Mouse (Mus musculus) heart, postnatal 0 days (tissue): ENCODE data around the gene Foxf1. TPM values are rescaled to one million over a fixed set of nuclear protein-coding genes. Genes with fewer than 3 reads are reported as not detected.

Experiments
- ATAC-seq: fragments of 200-750 bp; cut with Nextera tagmentation; 2 replicates; pipeline ENCODE4 v1.8.0; 2017; ENCODE audit warnings: low read depth, moderate number of reproducible peaks, moderate library complexity; ENCODE audit not compliant: insufficient read depth
- DNase-seq: peaks from one replicate; pipeline ENCODE4 v3.0.0-alpha.2; 2016; ENCODE audit warnings: low spot score
- H3K27ac ChIP-seq: fragments of 300-500 bp; sonication (generic); 2 replicates; pipeline ENCODE4 v1.5.1; 2014; ENCODE audit warnings: low read depth, mild to moderate bottlenecking
- H3K27me3 ChIP-seq: fragments of 300-500 bp; sonication (generic); 2 replicates; pipeline ENCODE4 v1.6.1; 2014; ENCODE audit warnings: low read length, mixed read lengths; ENCODE audit not compliant: control insufficient read depth, insufficient read depth
- H3K36me3 ChIP-seq: fragments of 300-500 bp; sonication (generic); replicated peaks from 2 replicates; pipeline ENCODE4 v1.6.1; 2014; ENCODE audit warnings: low read length, mixed read lengths; ENCODE audit not compliant: control insufficient read depth, insufficient read depth
- H3K4me1 ChIP-seq: fragments of 300-500 bp; sonication (generic); 2 replicates; pipeline ENCODE4 v1.6.1; 2014; ENCODE audit warnings: antibody characterized with exemption; ENCODE audit not compliant: control insufficient read depth, insufficient read depth
- H3K4me2 ChIP-seq: fragments of 300-500 bp; sonication (generic); 2 replicates; pipeline ENCODE4 v1.6.1; 2014; ENCODE audit warnings: low read depth, mild to moderate bottlenecking, low read length, moderate library complexity
- H3K4me3 ChIP-seq: fragments of 300-500 bp; sonication (generic); 2 replicates; pipeline ENCODE4 v1.5.1; 2014; ENCODE audit warnings: low read depth, low read length
- H3K9ac ChIP-seq: fragments of 300-500 bp; sonication (generic); replicated peaks from 2 replicates; pipeline ENCODE4 v1.6.1; 2014; ENCODE audit warnings: low read depth, low read length, mixed read lengths
- H3K9me3 ChIP-seq: fragments of 300-500 bp; sonication (generic); replicated peaks from 2 replicates; pipeline ENCODE4 v1.6.1; 2016; ENCODE audit warnings: low read length; ENCODE audit not compliant: control insufficient read depth
- CTCF ChIP-seq: IDR thresholded peaks from 2 replicates; pipeline ENCODE4 v1.5.1; 2016; ENCODE audit warnings: antibody characterized with exemption, control low read depth, low read depth
- EP300 ChIP-seq: IDR thresholded peaks from 2 replicates; pipeline ENCODE4 v1.6.1; 2016; ENCODE audit warnings: antibody characterized with exemption, low read depth
- WGBS: fragments of 180-500 bp; shearing (Covaris S2); extraction: QIAGEN DNeasy Blood & Tissue Kit; methylation state at CpG from one replicate; pipeline ENCODE4 v1.1.7; 2014; 5-methylcytosine and 5-hydroxymethylcytosine counted together
- polyA plus RNA-seq: library from polyadenylated mRNA; unstranded; fragments of >200 nt; fragmentation: Nextera tagmentation; extraction: Ambion mirVana; gene quantifications from 2 replicates; pipeline ENCODE4 v1.2.1, GENCODE M21; 2015
- total RNA-seq: library from RNA; depleted of rRNA; stranded (reverse); fragments of >200 nt; gene quantifications from 2 replicates; pipeline ENCODE4 v1.2.3, GENCODE M21; 2014; ENCODE audit warnings: low replicate concordance

Foxf1 gene
- total and polyA plus RNA-seq, 2 experiments from 2014 or later, result 0.23 to 3.1 TPM

DNA sequence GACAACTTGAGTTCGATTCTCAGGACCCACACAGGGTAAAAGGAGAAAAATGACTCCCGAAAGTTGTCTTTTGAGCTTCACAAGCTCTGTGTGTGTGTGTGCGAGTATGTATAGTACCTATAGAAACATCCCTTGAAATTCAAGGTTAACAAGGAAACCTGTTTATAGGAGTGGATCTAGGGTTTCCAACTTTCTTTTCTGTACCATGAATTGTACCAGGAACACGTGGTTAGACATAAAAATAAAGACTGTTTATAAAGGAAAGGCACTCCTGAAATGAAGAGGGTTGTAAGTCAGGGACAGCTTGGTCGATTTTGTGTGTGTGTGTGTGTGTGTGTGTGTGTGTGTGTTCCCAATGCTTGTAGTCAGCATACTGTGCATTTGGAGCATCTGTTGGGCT lies 24.5 kb downstream of the Foxf1 start:
- H3K27me3 ChIP-seq, result peaks cover 11% of the 10 kb centered on the region
- peak overlapping the region; percentile 96 for H3K4me2 ChIP-seq
- DNase-seq (no peak), ATAC-seq (no peak)
- WGBS, result 15% methylated on average over 5 of the region's 5 CpGs
- 0 out of 2 replicates have a peak, but pooled peaks cover 11% of the 10 kb centered on the region for H3K36me3 ChIP-seq
- H3K4me1 ChIP-seq, result peaks cover 5% of the 10 kb centered on the region; the same call in 1 of the 2 replicates
- peak overlapping the region; percentile 87 for H3K27ac ChIP-seq
- H3K9me3 ChIP-seq, result no peaks in the 10 kb centered on the region
- TF ChIP-seq EP300 (no peak), CTCF (no peak)
- peak overlapping the region; percentile 93; the same call in 1 of the 2 replicates for H3K9ac ChIP-seq
- H3K4me3 ChIP-seq, result peak overlapping the region; percentile 98

DNA sequence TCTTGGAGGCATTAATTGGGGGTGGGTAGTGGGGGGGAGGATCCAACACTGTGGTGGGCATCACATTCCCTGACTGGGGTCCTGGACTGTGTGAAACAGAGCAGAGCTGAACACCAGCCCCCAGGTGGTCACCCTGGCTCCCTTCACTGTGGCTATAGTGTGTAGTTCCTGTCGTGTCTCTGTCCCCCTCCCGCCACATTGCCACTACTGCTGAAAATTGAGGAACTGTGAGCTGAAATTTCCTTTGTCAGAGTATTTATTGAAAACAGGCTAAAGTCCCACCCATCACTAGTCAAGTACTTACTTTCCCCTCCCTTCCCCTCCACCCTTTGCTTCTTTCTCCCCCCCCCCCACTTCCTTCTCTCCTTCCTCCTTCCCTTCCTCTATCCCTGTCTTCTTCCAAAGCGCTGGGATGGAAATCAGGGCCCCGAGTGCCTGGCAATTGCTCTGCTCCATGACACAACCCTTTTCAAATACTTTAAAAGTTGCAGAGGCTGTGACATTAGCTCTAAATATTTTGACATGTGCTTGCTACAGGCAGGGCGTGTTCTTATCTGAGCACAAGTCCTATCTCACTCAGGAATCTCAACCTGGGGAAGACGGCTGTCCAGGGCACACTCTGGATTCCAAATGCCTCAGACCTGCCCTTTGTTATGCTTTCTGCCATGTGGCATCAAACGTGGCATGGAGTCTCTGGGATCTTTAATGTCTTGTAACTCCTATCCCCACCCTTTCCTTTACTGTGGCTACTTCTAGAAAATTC lies 27.1 kb downstream of the Foxf1 start:
- no peak overlapping the region for H3K4me2 ChIP-seq
- H3K9me3 ChIP-seq, result no peaks in the 10 kb centered on the region
- H3K27ac ChIP-seq, result no peak overlapping the region
- no peak for DNase-seq
- TF ChIP-seq EP300, result no peak
- TF ChIP-seq CTCF, result no peak
- H3K36me3 ChIP-seq, result no peaks in the 10 kb centered on the region
- ATAC-seq, result no peak
- H3K9ac ChIP-seq, result no peak overlapping the region
- peaks cover 37% of the 10 kb centered on the region for H3K27me3 ChIP-seq
- H3K4me3 ChIP-seq, result no peak overlapping the region
- peaks cover 5% of the 10 kb centered on the region; the same call in 1 of the 2 replicates for H3K4me1 ChIP-seq
- WGBS, result 42% methylated on average over 7 of the region's 7 CpGs

DNA sequence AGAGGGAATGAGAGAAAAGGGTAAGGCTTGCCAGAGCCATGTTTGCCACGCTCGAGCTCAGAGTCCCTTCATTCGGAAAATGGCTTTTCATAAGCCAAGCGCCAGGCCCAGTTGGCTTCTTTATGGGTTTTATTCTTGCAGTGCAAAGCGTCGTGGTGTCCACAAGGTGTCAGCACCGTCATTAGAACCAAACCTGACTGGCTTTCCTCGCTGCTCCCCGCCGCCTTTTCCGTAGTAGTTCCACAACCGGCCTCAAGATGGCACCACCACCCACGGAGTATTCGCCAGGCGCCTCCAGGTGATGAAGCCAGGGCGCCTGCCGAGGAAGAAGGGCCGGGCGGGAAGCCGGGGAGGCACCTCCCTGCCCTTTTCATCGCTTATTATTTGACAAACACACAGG lies 29.1 kb downstream of the Foxf1 start:
- under 1% methylated on average over 21 of the region's 21 CpGs for WGBS
- Histone ChIP-seq H3K27ac (no peak overlapping the region), H3K27me3 (peaks cover 57% of the 10 kb centered on the region), H3K4me2 (no peak overlapping the region), H3K9me3 (no peaks in the 10 kb centered on the region), H3K4me1 (no peaks in the 10 kb centered on the region), H3K9ac (no peak overlapping the region), H3K4me3 (no peak overlapping the region), H3K36me3 (no peaks in the 10 kb centered on the region)
- DNase-seq, result peak; percentile 91
- peak; percentile 28 for ATAC-seq
- TF ChIP-seq EP300 (no peak), CTCF (peak; percentile 100)

DNA sequence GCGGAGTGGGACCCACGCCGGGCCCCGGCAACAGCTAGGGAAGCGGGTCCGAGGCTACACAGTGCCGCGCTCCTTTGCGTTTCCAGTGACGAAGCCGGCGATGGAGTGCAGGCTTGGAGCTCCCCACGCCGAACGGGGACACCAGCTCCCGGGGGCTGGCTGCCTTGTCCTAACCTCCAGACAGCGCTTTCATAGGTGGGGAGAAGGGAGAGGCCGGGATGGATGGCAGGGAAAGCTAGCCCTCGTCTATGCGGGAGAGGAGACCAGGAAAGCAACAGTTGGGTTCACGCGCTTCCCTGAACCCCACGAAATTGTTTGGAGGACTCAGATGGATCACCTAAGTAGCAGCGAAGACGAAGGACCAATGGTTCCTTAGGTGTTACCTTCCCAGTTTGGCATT lies 30.9 kb downstream of the Foxf1 start:
- Histone ChIP-seq H3K4me1 (no peaks in the 10 kb centered on the region), H3K36me3 (no peaks in the 10 kb centered on the region), H3K9me3 (no peaks in the 10 kb centered on the region), H3K4me2 (peak overlapping the region; percentile 48), H3K27me3 (peaks cover 75% of the 10 kb centered on the region), H3K4me3 (peak overlapping the region; percentile 15), H3K9ac (no peak overlapping the region), H3K27ac (no peak overlapping the region)
- TF ChIP-seq CTCF (no peak), EP300 (no peak)
- no peak for DNase-seq
- ATAC-seq, result no peak
- WGBS, result 7% methylated on average over 25 of the region's 25 CpGs

DNA sequence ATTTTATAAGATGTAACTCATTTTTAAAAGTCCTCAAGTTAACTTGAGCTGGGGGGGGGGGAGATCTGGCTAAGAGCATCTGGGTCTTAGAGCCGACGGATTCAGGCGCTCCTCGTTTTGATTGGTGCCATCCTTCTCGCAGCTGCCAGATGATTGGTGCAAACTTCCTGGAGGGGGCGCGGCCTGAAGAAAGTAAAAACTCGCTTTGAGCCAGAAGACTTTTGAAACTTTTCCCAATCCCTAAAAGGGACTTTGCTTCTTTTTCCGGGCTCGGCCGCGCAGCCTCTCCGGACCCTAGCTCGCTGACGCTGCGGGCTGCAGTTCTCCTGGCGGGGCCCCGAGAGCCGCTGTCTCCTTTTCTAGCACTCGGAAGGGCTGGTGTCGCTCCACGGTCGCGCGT lies 31.8 kb downstream of the Foxf1 start, which contains the start of gene Foxc2:
Gene Foxc2, plus strand, starts transcription at position 224 of the 400 bp plus-strand sequence.
- WGBS, result under 1% methylated on average over 25 of the region's 25 CpGs
- peak; percentile 64; the same call in 1 of the 2 replicates for ATAC-seq
- no peak for TF ChIP-seq EP300
- TF ChIP-seq CTCF, result no peak
- Histone ChIP-seq H3K9ac (peak within 1 kb of the TSS; percentile 59), H3K27ac (peak within 1 kb of the TSS; percentile 82), H3K4me1 (no peaks in the 10 kb centered on the region), H3K4me2 (peak within 1 kb of the TSS; percentile 65), H3K9me3 (no peaks in the 10 kb centered on the region), H3K27me3 (peaks cover 83% of the 10 kb centered on the region), H3K4me3 (peak within 1 kb of the TSS; percentile 58), H3K36me3 (no peaks in the 10 kb centered on the region)
- DNase-seq, result peak; percentile 94
